Mouse (Mus musculus) liver, adult 2 months (tissue): ENCODE measurements around the gene Atp11a.

Source experiments
- CTCF ChIP-seq: fragments of 200-500 bp; IDR thresholded peaks from 2 replicates; pipeline ENCODE4 v1.5.1; 2011; ENCODE audit warnings: low read depth, low read length, control low read depth
- POLR2A ChIP-seq: fragments of 200-500 bp; IDR thresholded peaks from 2 replicates; pipeline ENCODE4 v1.6.1; 2011; ENCODE audit warnings: low read length, control low read depth; ENCODE audit not compliant: insufficient read depth; ENCODE audit errors: extremely low read depth

- TF ChIP-seq CTCF, result no peak
- TF ChIP-seq POLR2A, result no peak
Observed at GRCm38 (mm10) chr8:12739113-12739512, 17.7 kb upstream of the Atp11a start.
